Mouse (Mus musculus): ENCODE data around the gene Kif23.

Gene Kif23

GRCm38 (mm10) chr9:61946623-61947401 is at the start of gene Kif23:
Gene Kif23, minus strand, starts transcription at chr9:61946774.
- DNase-seq (ENCODE audit: low spot score in 2 of 2), result peak; percentile 94 to 98

- DNase-seq (ENCODE audit: low spot score in 2 of 2), result no peak
Measured at GRCm38 (mm10) chr9:61991158-61991557, 44.6 kb upstream of the Kif23 start.

GRCm38 (mm10) chr9:61990738-61991137 is 44.2 kb upstream of the Kif23 start:
- no peak for DNase-seq (ENCODE audit: low spot score in 2 of 2)

- no peak for DNase-seq (ENCODE audit: low spot score in 2 of 2)
Measured at GRCm38 (mm10) chr9:61986055-61986454, 39.5 kb upstream of the Kif23 start.

GRCm38 (mm10) chr9:61985183-61985863 is 38.7 kb upstream of the Kif23 start:
- DNase-seq (ENCODE audit: low spot score in 2 of 2), result peak in 1 of 2 experiments; percentile 64

GRCm38 (mm10) chr9:61982940-61983620 is 36.5 kb upstream of the Kif23 start:
- DNase-seq (ENCODE audit: low spot score in 2 of 2), result no peak

- DNase-seq (ENCODE audit: low spot score in 2 of 2), result no peak
Measured at GRCm38 (mm10) chr9:61981876-61982275, 35.3 kb upstream of the Kif23 start.

- DNase-seq (ENCODE audit: low spot score in 2 of 2), result no peak
Measured at GRCm38 (mm10) chr9:61979983-61980382, 33.4 kb upstream of the Kif23 start.

- no peak for DNase-seq (ENCODE audit: low spot score in 2 of 2)
Measured at GRCm38 (mm10) chr9:61977258-61977945, 30.8 kb upstream of the Kif23 start.

- no peak for DNase-seq (ENCODE audit: low spot score in 2 of 2)
Measured at GRCm38 (mm10) chr9:61972031-61972430, 25.5 kb upstream of the Kif23 start.

- DNase-seq (ENCODE audit: low spot score in 2 of 2), result no peak
Measured at GRCm38 (mm10) chr9:61971045-61971444, 24.5 kb upstream of the Kif23 start.

GRCm38 (mm10) chr9:61967357-61967756 is 20.8 kb upstream of the Kif23 start:
- no peak for DNase-seq (ENCODE audit: low spot score in 2 of 2)

- DNase-seq (ENCODE audit: low spot score in 2 of 2), result no peak
Measured at GRCm38 (mm10) chr9:61965987-61966386, 19.4 kb upstream of the Kif23 start.

- peak in 1 of 2 experiments; percentile 63 for DNase-seq (ENCODE audit: low spot score in 2 of 2)
Measured at GRCm38 (mm10) chr9:61965411-61965930, 18.9 kb upstream of the Kif23 start.

- DNase-seq (ENCODE audit: low spot score in 2 of 2), result no peak
Measured at GRCm38 (mm10) chr9:61963356-61963755, 16.8 kb upstream of the Kif23 start.

- DNase-seq (ENCODE audit: low spot score in 2 of 2), result no peak
Measured at GRCm38 (mm10) chr9:61961181-61961580, 14.6 kb upstream of the Kif23 start.

- DNase-seq (ENCODE audit: low spot score in 2 of 2), result peak in 1 of 2 experiments; percentile 73
Measured at GRCm38 (mm10) chr9:61960753-61961152, 14.2 kb upstream of the Kif23 start.

GRCm38 (mm10) chr9:61959921-61960569 is 13.5 kb upstream of the Kif23 start:
- DNase-seq (ENCODE audit: low spot score in 2 of 2), result peak in 1 of 2 experiments; percentile 74

- no peak for DNase-seq (ENCODE audit: low spot score in 2 of 2)
Measured at GRCm38 (mm10) chr9:61954707-61955106, 8.1 kb upstream of the Kif23 start.

- DNase-seq (ENCODE audit: low spot score in 2 of 2), result no peak
Measured at GRCm38 (mm10) chr9:61952241-61952640, 5.7 kb upstream of the Kif23 start.

All from urinary bladder, adult 18-20 months (tissue).